Mouse (Mus musculus): ENCODE measurements around the gene Fxyd1.

GRCm38 (mm10) chr7:31079670-31080069 lies 22.7 kb upstream of the Fxyd1 start:
- TF ChIP-seq CTCF (IDR thresholded peaks at IDR 0.05; ENCODE audit: insufficient read depth, low read depth, low read length) (no peak), POLR2A (IDR thresholded peaks at IDR 0.05; ENCODE audit: insufficient read depth, low read depth, low read length) (no peak)
